Mouse (Mus musculus): ENCODE results near the gene Itgb7. TPM values are rescaled to one million over a fixed set of nuclear protein-coding genes. Genes with fewer than 3 reads are reported as not detected.

Gene Itgb7
- polyA plus RNA-seq, 1 experiment from 2014 or later = 1.2 TPM

- Histone ChIP-seq H3K9me3 (replicated peaks; ENCODE audit: low read length) (no peaks in the 10 kb centered on the region), H3K4me1 (replicated peaks; ENCODE audit: insufficient read depth, low read length) (peaks cover 45% of the 10 kb centered on the region), H3K27me3 (ENCODE audit: insufficient read depth, low read length) (no peaks in the 10 kb centered on the region), H3K4me2 (ENCODE audit: low read length) (peak overlapping the region; percentile 88), H3K4me3 (replicated peaks; ENCODE audit: low read depth, low read length) (peak overlapping the region; percentile 71), H3K9ac (ENCODE audit: low read depth, low read length) (peak overlapping the region; percentile 72), H3K36me3 (ENCODE audit: insufficient read depth, low read length) (no peaks in the 10 kb centered on the region), H3K27ac (peak overlapping the region; percentile 96)
- peak; percentile 68 for ATAC-seq (replicated peaks; ENCODE audit: low FRiP score, low read depth)
- DNase-seq (ENCODE audit: low spot score) = peak; percentile 92
- under 1% methylated on average over 42 of the region's 44 CpGs for WGBS
- TF ChIP-seq CTCF (IDR thresholded peaks at IDR 0.05; ENCODE audit: low read depth) = no peak
Observed at GRCm38 (mm10) chr15:102245891-102246741, 14.4 kb upstream of the Itgb7 start.

- Histone ChIP-seq H3K4me3 (replicated peaks; ENCODE audit: low read depth, low read length) (peak overlapping the region; percentile 71), H3K36me3 (ENCODE audit: insufficient read depth, low read length) (no peaks in the 10 kb centered on the region), H3K4me1 (replicated peaks; ENCODE audit: insufficient read depth, low read length) (peaks cover 45% of the 10 kb centered on the region), H3K27me3 (ENCODE audit: insufficient read depth, low read length) (no peaks in the 10 kb centered on the region), H3K4me2 (ENCODE audit: low read length) (peak overlapping the region; percentile 88), H3K27ac (peak overlapping the region; percentile 96), H3K9ac (ENCODE audit: low read depth, low read length) (peak overlapping the region; percentile 72), H3K9me3 (replicated peaks; ENCODE audit: low read length) (no peaks in the 10 kb centered on the region)
- whole genome bisulfite sequencing = 2% methylated on average over 14 of the region's 14 CpGs
- no peak for TF ChIP-seq CTCF (IDR thresholded peaks at IDR 0.05; ENCODE audit: low read depth)
- peak; percentile 7 for DNase-seq (ENCODE audit: low spot score)
- no peak for ATAC-seq (replicated peaks; ENCODE audit: low FRiP score, low read depth)
Observed at GRCm38 (mm10) chr15:102245461-102245881, 13.7 kb upstream of the Itgb7 start.

GRCm38 (mm10) chr15:102244306-102245191 lies 12.8 kb upstream of the Itgb7 start:
- TF ChIP-seq CTCF (IDR thresholded peaks at IDR 0.05; ENCODE audit: low read depth) = no peak
- Histone ChIP-seq H3K4me1 (replicated peaks; ENCODE audit: insufficient read depth, low read length) (peaks cover 40% of the 10 kb centered on the region), H3K9me3 (replicated peaks; ENCODE audit: low read length) (no peaks in the 10 kb centered on the region), H3K36me3 (ENCODE audit: insufficient read depth, low read length) (no peaks in the 10 kb centered on the region), H3K27ac (peak overlapping the region; percentile 76), H3K9ac (ENCODE audit: low read depth, low read length) (peak overlapping the region; percentile 72), H3K27me3 (ENCODE audit: insufficient read depth, low read length) (no peaks in the 10 kb centered on the region), H3K4me2 (ENCODE audit: low read length) (peak overlapping the region; percentile 88), H3K4me3 (replicated peaks; ENCODE audit: low read depth, low read length) (peak overlapping the region; percentile 71)
- DNase-seq (ENCODE audit: low spot score) = peak; percentile 18
- 8% methylated on average over 16 of the region's 19 CpGs for WGBS
- no peak for ATAC-seq (replicated peaks; ENCODE audit: low FRiP score, low read depth)

- Histone ChIP-seq H3K27ac (peak overlapping the region; percentile 76), H3K27me3 (ENCODE audit: insufficient read depth, low read length) (no peaks in the 10 kb centered on the region), H3K4me1 (replicated peaks; ENCODE audit: insufficient read depth, low read length) (peaks cover 33% of the 10 kb centered on the region), H3K9ac (ENCODE audit: low read depth, low read length) (peak overlapping the region; percentile 36; the same call in 1 of the 2 replicates), H3K36me3 (ENCODE audit: insufficient read depth, low read length) (no peaks in the 10 kb centered on the region), H3K9me3 (replicated peaks; ENCODE audit: low read length) (no peaks in the 10 kb centered on the region), H3K4me2 (ENCODE audit: low read length) (peak overlapping the region; percentile 88), H3K4me3 (replicated peaks; ENCODE audit: low read depth, low read length) (peak overlapping the region; percentile 71; the same call in 1 of the 2 replicates)
- DNase-seq (ENCODE audit: low spot score) (peak; percentile 40), ATAC-seq (replicated peaks; ENCODE audit: low FRiP score, low read depth) (no peak)
- no peak; the same call in 1 of the 2 replicates for TF ChIP-seq CTCF (IDR thresholded peaks at IDR 0.05; ENCODE audit: low read depth)
- WGBS = 29% methylated on average over 22 of the region's 22 CpGs
Observed at GRCm38 (mm10) chr15:102243229-102244190, 11.8 kb upstream of the Itgb7 start.

DNA sequence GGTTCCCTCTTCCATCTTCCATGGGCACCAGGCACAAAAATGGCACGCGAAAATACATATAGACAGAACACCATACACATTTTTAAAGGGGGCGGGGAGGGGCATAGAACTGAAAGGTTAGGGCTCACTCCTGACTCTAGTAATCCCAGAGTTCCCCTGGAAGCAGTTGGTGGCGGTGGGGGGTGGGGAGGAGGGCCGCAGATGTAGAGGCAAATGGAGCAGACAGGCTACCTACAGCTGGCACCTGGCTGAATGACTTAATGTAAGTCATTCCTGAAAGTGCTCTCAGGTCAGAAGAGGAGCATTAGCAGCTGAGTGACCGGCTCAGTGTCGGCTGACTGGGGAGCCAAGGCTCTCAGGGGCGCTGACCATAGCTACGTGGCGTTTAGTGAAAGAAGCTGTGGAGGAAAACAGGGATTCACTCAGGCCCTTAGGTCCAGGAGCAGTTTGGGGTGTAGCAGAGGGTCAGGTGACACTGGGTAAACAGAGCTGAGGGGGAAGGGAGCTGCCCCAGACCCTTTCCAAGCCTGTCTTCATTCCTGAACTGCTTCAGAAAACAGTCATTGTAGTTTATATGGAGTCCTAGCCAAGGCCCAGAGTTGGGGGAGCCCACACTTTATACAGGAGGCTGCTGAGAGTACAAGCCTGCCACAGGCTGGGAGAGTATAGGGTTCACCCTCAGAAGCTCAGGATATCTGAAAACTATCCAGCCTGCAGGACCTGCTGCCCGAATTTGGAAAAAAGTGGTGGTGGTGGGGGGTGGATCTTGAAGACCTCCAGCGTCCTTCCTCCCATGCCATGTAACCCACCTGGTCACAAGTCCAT lies 10.9 kb upstream of the Itgb7 start:
- Histone ChIP-seq H3K4me3 (replicated peaks; ENCODE audit: low read depth, low read length) (no peak overlapping the region), H3K9me3 (replicated peaks; ENCODE audit: low read length) (no peaks in the 10 kb centered on the region), H3K4me2 (ENCODE audit: low read length) (peak overlapping the region; percentile 88), H3K27me3 (ENCODE audit: insufficient read depth, low read length) (no peaks in the 10 kb centered on the region), H3K4me1 (replicated peaks; ENCODE audit: insufficient read depth, low read length) (peaks cover 29% of the 10 kb centered on the region), H3K27ac (peak overlapping the region; percentile 26; the same call in 1 of the 2 replicates), H3K36me3 (ENCODE audit: insufficient read depth, low read length) (no peaks in the 10 kb centered on the region), H3K9ac (ENCODE audit: low read depth, low read length) (no peak overlapping the region)
- TF ChIP-seq CTCF (IDR thresholded peaks at IDR 0.05; ENCODE audit: low read depth) = no peak
- no peak for DNase-seq (ENCODE audit: low spot score)
- WGBS = 44% methylated on average over 12 of the region's 12 CpGs
- ATAC-seq (replicated peaks; ENCODE audit: low FRiP score, low read depth) = no peak
